Mouse (Mus musculus): ENCODE data around the gene Npb. TPM values are rescaled to one million over a fixed set of nuclear protein-coding genes. Genes with fewer than 3 reads are reported as not detected.
A peak's percentile ranks its signal among the peaks of the same experiment; 100 is the strongest.
"Not testable (repeated sequence)": the region's sequence is repeated elsewhere in the genome, so short reads cannot be mapped to it uniquely, and the experiment has no call there.

Gene Npb
- polyA plus RNA-seq, 1 experiment from 2014 or later = 0.79 TPM

GRCm38 (mm10) chr11:120581490-120582267, 26.6 kb upstream of the Npb start, which contains the start of gene Arhgdia:
Gene Arhgdia, minus strand, starts transcription at chr11:120581624.
- Histone ChIP-seq H3K4me2 (peak within 1 kb of the TSS; percentile 95), H3K9ac (peak within 1 kb of the TSS; percentile 97), H3K27me3 (no peaks in the 10 kb centered on the region), H3K36me3 (peaks cover 53% of the 10 kb centered on the region), H3K4me1 (replicated peaks) (peaks cover 31% of the 10 kb centered on the region), H3K4me3 (peak within 1 kb of the TSS; percentile 92), H3K27ac (peak within 1 kb of the TSS; percentile 98), H3K9me3 (peaks cover 4% of the 10 kb centered on the region; the same call in 1 of the 2 replicates)
- 5% methylated on average over 74 of the region's 75 CpGs for WGBS
- ATAC-seq (ENCODE audit: low FRiP score) = peak; percentile 72

- Histone ChIP-seq H3K4me3 (peak overlapping the region; percentile 92), H3K27me3 (no peaks in the 10 kb centered on the region), H3K4me1 (replicated peaks) (peaks cover 31% of the 10 kb centered on the region), H3K4me2 (peak overlapping the region; percentile 95), H3K27ac (peak overlapping the region; percentile 98), H3K36me3 (peaks cover 55% of the 10 kb centered on the region), H3K9ac (peak overlapping the region; percentile 97), H3K9me3 (peaks cover 4% of the 10 kb centered on the region; the same call in 1 of the 2 replicates)
- 73% methylated on average over 8 of the region's 8 CpGs for WGBS
- ATAC-seq (ENCODE audit: low FRiP score) = no peak
Observed at GRCm38 (mm10) chr11:120582268-120582981, 25.9 kb upstream of the Npb start.

GRCm38 (mm10) chr11:120582982-120583293, 25.3 kb upstream of the Npb start:
- not testable (repeated sequence) for ATAC-seq (ENCODE audit: low FRiP score); H3K27me3 ChIP-seq; H3K4me2 ChIP-seq; H3K9ac ChIP-seq; H3K4me3 ChIP-seq; H3K9me3 ChIP-seq
- H3K36me3 ChIP-seq = peaks cover 55% of the 10 kb centered on the region
- peak overlapping the region; percentile 98; the same call in 1 of the 2 replicates for H3K27ac ChIP-seq
- peaks cover 31% of the 10 kb centered on the region for H3K4me1 ChIP-seq (replicated peaks)
- 86% methylated on average over 2 of the region's 2 CpGs for WGBS

DNA sequence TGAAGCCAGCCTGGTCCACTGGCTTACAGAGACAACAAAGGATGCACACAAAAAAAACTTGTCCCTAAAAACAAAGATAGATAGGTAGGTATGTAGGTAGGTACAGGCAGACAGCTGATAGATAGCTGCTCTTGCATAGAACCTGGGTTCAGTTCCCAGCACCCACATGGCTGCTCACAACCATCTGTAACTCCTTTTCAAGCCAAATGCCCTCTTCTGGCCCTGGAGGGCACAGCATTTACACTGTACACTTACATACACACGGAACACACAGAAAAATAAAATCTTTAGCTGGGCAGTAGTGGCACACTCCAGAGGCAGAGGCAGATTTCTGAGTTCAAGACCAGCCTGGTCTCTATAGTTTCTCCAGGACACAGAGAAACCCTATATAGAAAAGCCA, 24.3 kb upstream of the Npb start:
- H3K4me3 ChIP-seq = no peak overlapping the region
- no peak overlapping the region for H3K4me2 ChIP-seq
- H3K4me1 ChIP-seq (replicated peaks) = peaks cover 27% of the 10 kb centered on the region
- peaks cover 53% of the 10 kb centered on the region for H3K36me3 ChIP-seq
- no peaks in the 10 kb centered on the region for H3K27me3 ChIP-seq
- 88% methylated on average over 1 of the region's 1 CpGs for WGBS
- no peak overlapping the region for H3K9ac ChIP-seq
- ATAC-seq (ENCODE audit: low FRiP score) = no peak
- peaks cover 4% of the 10 kb centered on the region; the same call in 1 of the 2 replicates for H3K9me3 ChIP-seq
- no peak overlapping the region for H3K27ac ChIP-seq

GRCm38 (mm10) chr11:120588531-120588930, 19.7 kb upstream of the Npb start:
- H3K4me2 ChIP-seq = no peak overlapping the region
- H3K4me1 ChIP-seq (replicated peaks) = no peaks in the 10 kb centered on the region
- H3K9me3 ChIP-seq = peaks cover 4% of the 10 kb centered on the region; the same call in 1 of the 2 replicates
- peaks cover 88% of the 10 kb centered on the region for H3K36me3 ChIP-seq
- H3K4me3 ChIP-seq = no peak overlapping the region
- no peak overlapping the region for H3K27ac ChIP-seq
- ATAC-seq (ENCODE audit: low FRiP score) = no peak
- no peak overlapping the region for H3K9ac ChIP-seq
- 93% methylated on average over 6 of the region's 6 CpGs for WGBS
- H3K27me3 ChIP-seq = no peaks in the 10 kb centered on the region

DNA sequence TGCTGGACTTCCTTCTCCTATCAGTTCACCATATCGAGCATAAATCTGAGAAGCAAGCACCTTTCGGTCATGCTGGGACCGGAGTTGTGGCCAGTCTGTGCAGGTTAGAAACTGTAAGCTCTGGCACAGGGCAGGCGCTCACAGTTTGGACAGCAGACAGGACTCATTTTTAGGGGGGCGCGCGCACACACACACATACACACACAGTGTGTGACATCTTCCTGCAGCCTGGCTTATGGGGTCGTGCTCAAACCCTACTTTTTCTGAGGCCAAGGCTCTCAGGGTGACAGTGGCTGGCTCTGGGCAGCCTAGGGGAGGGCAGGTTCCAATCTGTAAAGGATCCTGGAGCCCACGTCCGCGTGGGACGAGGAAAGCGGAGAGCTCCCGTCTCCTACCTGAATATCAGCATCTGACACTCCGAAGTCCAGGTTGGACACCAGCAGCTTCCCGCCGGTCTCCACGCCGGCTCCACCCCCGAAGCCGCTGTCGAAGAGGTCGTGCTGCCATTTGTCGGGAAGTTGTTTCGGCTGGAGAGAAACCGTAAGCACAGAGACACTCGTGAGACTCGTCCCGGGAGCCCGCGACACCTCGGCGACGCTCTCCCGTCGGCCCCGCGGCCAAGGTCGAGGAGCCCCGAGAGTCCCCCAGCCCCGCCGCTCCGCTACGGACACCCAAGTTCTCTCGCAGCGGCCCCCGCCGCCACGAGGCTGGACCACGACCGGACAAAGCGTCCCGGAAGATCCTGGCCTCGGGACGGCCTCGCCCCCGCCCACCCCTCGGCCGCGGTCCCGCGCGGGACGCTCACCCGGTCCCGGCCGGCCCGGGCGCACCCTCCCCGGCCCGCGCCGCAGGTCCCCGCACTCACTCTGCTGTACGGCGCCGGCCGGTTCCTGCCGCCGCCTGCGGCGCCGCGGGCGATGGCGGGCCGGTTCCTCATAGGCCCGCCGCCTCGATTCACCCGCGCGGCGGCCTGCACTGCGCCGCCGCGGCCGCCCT, 10.7 kb upstream of the Npb start:
- Histone ChIP-seq H3K9me3 (no peaks in the 10 kb centered on the region), H3K4me1 (replicated peaks) (peaks cover 28% of the 10 kb centered on the region), H3K4me3 (peak overlapping the region; percentile 100), H3K27ac (peak overlapping the region; percentile 92), H3K4me2 (peak overlapping the region; percentile 96), H3K27me3 (no peaks in the 10 kb centered on the region), H3K36me3 (peaks cover 63% of the 10 kb centered on the region), H3K9ac (peak overlapping the region; percentile 99)
- ATAC-seq (ENCODE audit: low FRiP score) = peak; percentile 67
- WGBS = 6% methylated on average over 81 of the region's 99 CpGs

- Histone ChIP-seq H3K4me2 (peak within 1 kb of the TSS; percentile 96), H3K27ac (peak within 1 kb of the TSS; percentile 92), H3K4me3 (peak within 1 kb of the TSS; percentile 100), H3K4me1 (replicated peaks) (peaks cover 28% of the 10 kb centered on the region), H3K9me3 (no peaks in the 10 kb centered on the region), H3K27me3 (no peaks in the 10 kb centered on the region), H3K36me3 (peaks cover 63% of the 10 kb centered on the region), H3K9ac (peak within 1 kb of the TSS; percentile 99)
- ATAC-seq (ENCODE audit: low FRiP score) = peak; percentile 98
- WGBS = under 1% methylated on average over 88 of the region's 88 CpGs
Observed at GRCm38 (mm10) chr11:120598283-120598989, 9.8 kb upstream of the Npb start, which contains the start of the genes Alyref and Anapc11. Gene Alyref, minus strand, starts transcription at chr11:120598365. Gene Anapc11, plus strand, starts transcription at chr11:120598421.

GRCm38 (mm10) chr11:120598990-120599549, 9.2 kb upstream of the Npb start:
- WGBS = 49% methylated on average over 17 of the region's 17 CpGs
- Histone ChIP-seq H3K27ac (peak overlapping the region; percentile 92; the same call in 1 of the 2 replicates), H3K4me1 (replicated peaks) (peaks cover 28% of the 10 kb centered on the region), H3K9ac (peak overlapping the region; percentile 79), H3K4me3 (peak overlapping the region; percentile 100), H3K27me3 (no peaks in the 10 kb centered on the region), H3K4me2 (peak overlapping the region; percentile 79), H3K36me3 (peaks cover 63% of the 10 kb centered on the region), H3K9me3 (no peaks in the 10 kb centered on the region)
- 0 out of 2 replicates have a peak, but pooled peaks have one; percentile 7 for ATAC-seq (ENCODE audit: low FRiP score)

GRCm38 (mm10) chr11:120600716-120601115, 7.6 kb upstream of the Npb start:
- Histone ChIP-seq H3K4me3 (no peak overlapping the region), H3K4me2 (no peak overlapping the region), H3K9ac (no peak overlapping the region), H3K27me3 (no peaks in the 10 kb centered on the region), H3K36me3 (peaks cover 65% of the 10 kb centered on the region), H3K27ac (no peak overlapping the region), H3K4me1 (replicated peaks) (peaks cover 28% of the 10 kb centered on the region), H3K9me3 (no peaks in the 10 kb centered on the region)
- 93% methylated on average over 3 of the region's 3 CpGs for WGBS
- ATAC-seq (ENCODE audit: low FRiP score) = no peak

DNA sequence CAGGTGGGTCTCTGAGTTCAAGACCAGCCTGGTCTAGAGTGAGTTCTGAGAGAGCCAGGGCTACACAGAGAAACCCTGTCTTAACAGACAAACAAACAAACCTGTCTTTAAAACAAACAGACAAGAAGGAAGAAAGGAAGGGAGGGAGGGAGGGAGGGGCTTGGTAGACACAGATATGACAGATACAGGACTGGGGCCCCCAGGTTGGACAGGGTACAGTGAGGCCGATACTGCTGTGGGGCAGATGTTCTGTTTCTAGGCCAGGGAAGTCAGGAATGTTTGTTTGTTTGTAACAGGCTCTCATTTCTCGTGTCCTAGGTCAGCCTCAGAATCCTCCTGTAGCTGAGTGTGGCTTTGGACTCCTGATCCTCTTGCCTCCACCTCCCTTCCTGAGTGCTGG, 4.7 kb upstream of the Npb start:
- no peak for ATAC-seq (ENCODE audit: low FRiP score)
- Histone ChIP-seq H3K9me3 (no peaks in the 10 kb centered on the region), H3K4me3 (no peak overlapping the region), H3K4me2 (no peak overlapping the region), H3K27me3 (peaks cover 18% of the 10 kb centered on the region), H3K9ac (no peak overlapping the region), H3K27ac (no peak overlapping the region), H3K36me3 (peaks cover 67% of the 10 kb centered on the region), H3K4me1 (replicated peaks) (peaks cover 23% of the 10 kb centered on the region)
- 89% methylated on average over 2 of the region's 2 CpGs for WGBS

DNA sequence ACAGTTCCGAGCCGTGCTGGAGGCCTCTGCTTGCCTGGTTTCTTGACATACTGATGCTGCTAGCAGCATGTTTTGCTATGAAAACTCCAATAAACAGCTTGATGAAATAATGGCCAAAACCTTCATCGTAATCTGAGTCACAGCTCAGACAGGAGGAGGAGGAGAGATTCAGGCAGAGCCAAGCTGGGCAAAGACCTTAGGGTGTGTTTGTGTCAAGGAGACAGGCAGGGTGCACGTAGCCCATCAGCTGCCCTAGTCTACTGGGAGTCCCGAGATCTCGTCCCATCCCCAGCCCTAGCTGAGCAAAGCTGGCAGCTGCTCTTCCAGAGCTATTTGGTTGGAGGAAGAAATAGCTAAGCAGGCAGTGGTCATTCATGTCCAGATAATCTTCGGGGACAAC, 2.6 kb upstream of the Npb start:
- WGBS = 92% methylated on average over 7 of the region's 7 CpGs
- no peak overlapping the region for H3K4me2 ChIP-seq
- peaks cover 77% of the 10 kb centered on the region for H3K36me3 ChIP-seq
- H3K4me3 ChIP-seq = no peak overlapping the region
- H3K4me1 ChIP-seq (replicated peaks) = peaks cover 18% of the 10 kb centered on the region
- H3K27ac ChIP-seq = no peak overlapping the region
- no peaks in the 10 kb centered on the region for H3K9me3 ChIP-seq
- no peak overlapping the region for H3K9ac ChIP-seq
- H3K27me3 ChIP-seq = peaks cover 32% of the 10 kb centered on the region
- ATAC-seq (ENCODE audit: low FRiP score) = no peak

All from hindbrain, embryonic 13.5 days (tissue).